Mouse (Mus musculus) A20 (cell line): ENCODE data around the gene B3gnt9.
A peak's percentile ranks its signal among the peaks of the same experiment; 100 is the strongest.

ENCODE experiments used
- DNase-seq: peaks from one replicate; pipeline ENCODE4 v3.0.0-alpha.2; 2011; ENCODE audit warnings: low read depth, low spot score

The B3gnt9 gene

DNA sequence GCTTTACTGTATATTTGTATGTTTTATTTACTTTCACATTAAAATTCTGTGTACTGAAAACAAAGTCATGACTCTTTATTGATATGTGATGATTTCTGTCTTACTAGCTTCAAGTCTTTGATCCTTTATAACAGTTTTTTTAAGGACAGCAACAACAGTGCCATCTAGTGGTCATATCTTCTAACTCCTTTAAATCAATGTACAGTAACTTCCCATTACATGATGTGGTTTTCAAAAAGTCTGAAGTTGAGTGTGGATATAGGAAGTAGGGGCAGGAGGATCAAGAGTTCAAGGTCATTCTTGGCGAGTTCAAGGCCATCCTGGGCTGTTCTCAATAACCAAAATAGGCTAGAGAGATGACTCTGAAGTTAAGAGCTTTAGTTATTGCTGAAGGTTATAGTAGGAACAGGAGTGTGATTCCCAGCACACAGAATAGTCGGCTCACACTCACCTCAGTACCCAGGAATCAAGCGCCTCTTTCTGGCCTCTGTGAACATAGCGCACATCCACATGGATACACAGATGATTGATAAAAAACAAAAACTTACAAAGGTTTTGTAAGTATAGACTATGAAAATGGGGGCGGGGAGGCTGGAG, 36.9 kb downstream of the B3gnt9 start:
- peak; percentile 51 for DNase-seq

GRCm38 (mm10) chr8:105214104-105214503, 40.8 kb downstream of the B3gnt9 start:
- no peak for DNase-seq

GRCm38 (mm10) chr8:105209153-105210110, 45.5 kb downstream of the B3gnt9 start:
- no peak for DNase-seq

- no peak for DNase-seq
These were observed 47.2 kb downstream of the B3gnt9 start for GRCm38 (mm10) chr8:105207675-105208273.

DNA sequence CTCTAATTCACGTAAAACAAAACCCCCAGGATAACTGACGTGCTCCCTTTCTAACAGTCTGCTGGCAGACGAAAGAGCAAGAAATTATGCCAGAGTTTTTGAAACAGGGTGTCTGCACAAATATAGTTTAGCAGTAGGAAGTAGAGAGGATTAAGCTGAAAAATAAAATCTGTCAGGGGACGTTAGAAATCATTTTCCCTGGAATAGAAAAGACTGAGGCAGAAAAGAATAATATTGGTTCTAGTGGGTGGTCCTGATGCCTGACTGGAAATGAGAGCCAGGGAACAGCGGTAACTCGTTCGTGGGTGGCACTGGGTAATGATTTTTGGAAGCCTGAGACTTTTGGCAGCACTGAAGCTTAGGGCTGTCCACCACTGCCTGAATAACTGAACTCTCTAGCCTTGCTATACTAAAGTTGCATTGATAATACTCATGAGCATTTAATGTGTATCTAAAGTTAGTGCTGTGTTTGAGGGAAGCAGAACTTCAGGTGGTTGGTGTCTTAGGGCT, 48.1 kb downstream of the B3gnt9 start:
- DNase-seq, result no peak

DNA sequence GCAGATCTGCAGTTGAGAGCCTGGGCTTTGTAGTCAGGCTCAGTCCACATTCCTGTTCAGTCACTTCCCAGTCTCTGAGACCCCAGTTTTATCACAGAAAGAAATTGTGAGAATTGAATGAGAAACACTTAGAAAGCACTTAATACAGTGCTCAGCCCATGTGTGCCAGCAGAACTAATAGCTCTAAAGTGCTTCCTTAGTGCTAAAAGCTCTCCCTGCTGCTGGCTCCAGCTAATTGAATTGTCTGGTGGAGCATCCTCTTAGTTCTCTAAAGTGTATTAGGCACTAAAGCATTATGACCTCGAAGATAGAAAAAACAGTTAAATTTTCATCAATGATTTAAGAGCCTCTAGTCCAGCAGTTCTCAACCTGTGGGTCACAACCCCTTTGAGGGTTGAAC, 49.2 kb downstream of the B3gnt9 start:
- DNase-seq, result no peak
